Mouse (Mus musculus): Measurements from ENCODE around the gene Ttc6. TPM values are rescaled to one million over a fixed set of nuclear protein-coding genes. Genes with fewer than 3 reads are reported as not detected.

The Ttc6 gene
- total RNA-seq, 2 experiments from 2014 or later: 0.73 to 0.98 TPM

- DNase-seq (ENCODE audit: low spot score in 2 of 2): no peak
These were observed 86.8 kb downstream of the Ttc6 start for GRCm38 (mm10) chr12:57650677-57651076.

GRCm38 (mm10) chr12:57662986-57663674 is 99.2 kb downstream of the Ttc6 start:
- DNase-seq (ENCODE audit: low spot score in 2 of 2): no peak

- no peak for DNase-seq (ENCODE audit: low spot score in 2 of 2)
These were observed 108.5 kb downstream of the Ttc6 start for GRCm38 (mm10) chr12:57672414-57672813.

- no peak for DNase-seq (ENCODE audit: low spot score in 2 of 2)
These were observed 121.1 kb downstream of the Ttc6 start for GRCm38 (mm10) chr12:57684967-57685423.

GRCm38 (mm10) chr12:57709966-57710365 is 146.1 kb downstream of the Ttc6 start:
- DNase-seq (ENCODE audit: low spot score in 2 of 2): no peak

- no peak for DNase-seq (ENCODE audit: low spot score in 2 of 2)
These were observed 200.8 kb downstream of the Ttc6 start for GRCm38 (mm10) chr12:57764720-57765119.

GRCm38 (mm10) chr12:57776290-57776997 is 212.5 kb downstream of the Ttc6 start:
- peak; percentile 12 to 27 for DNase-seq (ENCODE audit: low spot score in 2 of 2)

- no peak for DNase-seq (ENCODE audit: low spot score in 2 of 2)
These were observed 218.0 kb downstream of the Ttc6 start for GRCm38 (mm10) chr12:57781926-57782325.

GRCm38 (mm10) chr12:57787471-57787870 is 223.6 kb downstream of the Ttc6 start:
- DNase-seq (ENCODE audit: low spot score in 2 of 2): peak; percentile 14 to 50

Other genes with a start within 250 kb of the Ttc6 start
- gene Foxa1, start 17.2 kb upstream of the Ttc6 start, total RNA-seq (2021): not detected

Measured in layer of hippocampus, postnatal 10 days (tissue).